Mouse (Mus musculus) small intestine, adult 2 months (tissue): ENCODE data around the gene Cept1.

Source experiments
- CTCF ChIP-seq: fragments of 200-500 bp; IDR thresholded peaks from 2 replicates; pipeline ENCODE4 v1.5.1; 2012; ENCODE audit warnings: low read depth, mild to moderate bottlenecking, control low read depth, inconsistent platforms, low read length, moderate library complexity, mixed read lengths; ENCODE audit not compliant: insufficient replicate concordance, insufficient read length; ENCODE audit errors: extremely low read depth
- POLR2A ChIP-seq: fragments of 200-500 bp; IDR thresholded peaks from 2 replicates; pipeline ENCODE4 v1.6.1; 2012; ENCODE audit warnings: low read depth, mild to moderate bottlenecking, control low read depth, inconsistent platforms, low read length, moderate library complexity

DNA sequence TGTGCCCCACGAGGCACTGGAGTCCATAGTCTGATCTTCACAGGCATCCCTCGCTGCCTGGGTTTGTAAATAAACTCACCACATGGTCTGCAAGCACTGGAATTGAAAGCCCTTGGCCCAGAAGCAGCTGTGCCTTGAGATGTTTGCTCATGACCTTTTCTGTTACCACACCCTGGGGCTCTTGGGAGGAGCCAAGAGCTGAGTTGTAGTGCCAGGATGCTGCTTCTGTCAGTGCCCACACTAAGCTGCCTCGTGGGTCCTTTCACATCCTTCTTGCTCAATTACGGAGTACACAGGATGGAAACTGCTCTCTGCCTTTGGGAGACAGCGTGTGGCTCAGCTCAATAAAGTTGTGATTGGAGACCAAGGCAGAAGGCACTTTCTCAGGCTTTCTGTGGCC is 61.8 kb downstream of the Cept1 start:
- TF ChIP-seq CTCF (no peak), POLR2A (no peak)
